Mouse (Mus musculus) limb, embryonic 13.5 days (tissue): ENCODE results near the gene Pms2. TPM values are rescaled to one million over a fixed set of nuclear protein-coding genes. Genes with fewer than 3 reads are reported as not detected.
A peak's percentile ranks its signal among the peaks of the same experiment; 100 is the strongest.

Experiments used
- ATAC-seq: fragments of 200-750 bp; cut with Nextera tagmentation; 2 replicates; pipeline ENCODE4 v1.8.0; 2017; ENCODE audit warnings: low read depth, moderate number of reproducible peaks, moderate TSS enrichment; ENCODE audit not compliant: low FRiP score
- H3K27ac ChIP-seq: fragments of 300-500 bp; sonication (generic); 2 replicates; pipeline ENCODE4 v1.5.1; 2015; ENCODE audit warnings: inconsistent platforms, mild to moderate bottlenecking, moderate library complexity
- H3K27me3 ChIP-seq: fragments of 300-500 bp; sonication (generic); 2 replicates; pipeline ENCODE4 v1.6.1; 2015; ENCODE audit warnings: mild to moderate bottlenecking, inconsistent platforms
- H3K36me3 ChIP-seq: fragments of 300-500 bp; sonication (generic); 2 replicates; pipeline ENCODE4 v1.6.1; 2015; ENCODE audit warnings: inconsistent platforms, mild to moderate bottlenecking, moderate library complexity
- H3K4me1 ChIP-seq: fragments of 300-500 bp; sonication (generic); 2 replicates; pipeline ENCODE4 v1.6.1; 2015; ENCODE audit warnings: inconsistent platforms
- H3K4me2 ChIP-seq: fragments of 300-500 bp; sonication (generic); replicated peaks from 2 replicates; pipeline ENCODE4 v1.6.1; 2015; ENCODE audit warnings: inconsistent platforms, mild to moderate bottlenecking, moderate library complexity
- H3K4me3 ChIP-seq: fragments of 300-500 bp; sonication (generic); 2 replicates; pipeline ENCODE4 v1.5.1; 2015; ENCODE audit warnings: moderate library complexity, mild to moderate bottlenecking, inconsistent platforms
- H3K9ac ChIP-seq: fragments of 300-500 bp; sonication (generic); 2 replicates; pipeline ENCODE4 v1.6.1; 2015; ENCODE audit warnings: mild to moderate bottlenecking, inconsistent platforms
- H3K9me3 ChIP-seq: fragments of 300-500 bp; sonication (generic); 2 replicates; pipeline ENCODE4 v1.6.1; 2016; ENCODE audit warnings: inconsistent platforms
- WGBS: fragments of 180-500 bp; shearing (Covaris S2); methylation state at CpG from one replicate; pipeline ENCODE4 v1.1.7; 2015; 5-methylcytosine and 5-hydroxymethylcytosine counted together
- polyA plus RNA-seq: library from polyadenylated mRNA; unstranded; fragments of >200 nt; fragmentation: Nextera tagmentation; extraction: Ambion mirVana; gene quantifications from 2 replicates; pipeline ENCODE4 v1.2.1, GENCODE M21; 2015

The Pms2 gene
- polyA plus RNA-seq, 1 experiment from 2014 or later, result 35.8 TPM

- no peak overlapping the region for H3K9ac ChIP-seq
- H3K27ac ChIP-seq, result no peak overlapping the region
- no peaks in the 10 kb centered on the region for H3K27me3 ChIP-seq
- H3K4me2 ChIP-seq, result no peak overlapping the region
- no peak overlapping the region for H3K4me3 ChIP-seq
- no peak for ATAC-seq
- no peaks in the 10 kb centered on the region for H3K4me1 ChIP-seq
- 85% methylated on average over 9 of the region's 9 CpGs for WGBS
- no peaks in the 10 kb centered on the region for H3K9me3 ChIP-seq
- H3K36me3 ChIP-seq, result peaks cover 9% of the 10 kb centered on the region
Measured at GRCm38 (mm10) chr5:143936156-143936555, 26.4 kb downstream of the Pms2 start.

- no peaks in the 10 kb centered on the region for H3K4me1 ChIP-seq
- ATAC-seq, result no peak
- no peaks in the 10 kb centered on the region for H3K36me3 ChIP-seq
- no peaks in the 10 kb centered on the region for H3K9me3 ChIP-seq
- H3K27me3 ChIP-seq, result no peaks in the 10 kb centered on the region
- no peak overlapping the region for H3K27ac ChIP-seq
- no peak overlapping the region for H3K9ac ChIP-seq
- 21% methylated on average over 10 of the region's 10 CpGs for WGBS
- no peak overlapping the region for H3K4me3 ChIP-seq
- H3K4me2 ChIP-seq, result peak overlapping the region; percentile 19; the same call in 1 of the 2 replicates
Measured at GRCm38 (mm10) chr5:143941588-143941987, 31.8 kb downstream of the Pms2 start.

- Histone ChIP-seq H3K27me3 (no peaks in the 10 kb centered on the region), H3K9me3 (no peaks in the 10 kb centered on the region), H3K4me3 (no peak overlapping the region), H3K27ac (no peak overlapping the region), H3K4me1 (no peaks in the 10 kb centered on the region), H3K9ac (no peak overlapping the region), H3K4me2 (no peak overlapping the region), H3K36me3 (no peaks in the 10 kb centered on the region)
- no peak for ATAC-seq
- 85% methylated on average over 14 of the region's 14 CpGs for WGBS
Measured at GRCm38 (mm10) chr5:143943231-143944125, 33.7 kb downstream of the Pms2 start.

- no peak overlapping the region for H3K4me3 ChIP-seq
- H3K4me1 ChIP-seq, result no peaks in the 10 kb centered on the region
- ATAC-seq, result no peak
- H3K27me3 ChIP-seq, result no peaks in the 10 kb centered on the region
- no peaks in the 10 kb centered on the region for H3K9me3 ChIP-seq
- H3K36me3 ChIP-seq, result no peaks in the 10 kb centered on the region
- H3K4me2 ChIP-seq, result no peak overlapping the region
- H3K9ac ChIP-seq, result no peak overlapping the region
- H3K27ac ChIP-seq, result no peak overlapping the region
- 82% methylated on average over 12 of the region's 12 CpGs for WGBS
Measured at GRCm38 (mm10) chr5:143948361-143948760, 38.6 kb downstream of the Pms2 start.

GRCm38 (mm10) chr5:143950016-143950415 lies 40.3 kb downstream of the Pms2 start:
- Histone ChIP-seq H3K36me3 (no peaks in the 10 kb centered on the region), H3K4me1 (no peaks in the 10 kb centered on the region), H3K4me3 (no peak overlapping the region), H3K9ac (no peak overlapping the region), H3K27me3 (no peaks in the 10 kb centered on the region), H3K27ac (no peak overlapping the region), H3K4me2 (no peak overlapping the region), H3K9me3 (no peaks in the 10 kb centered on the region)
- ATAC-seq, result no peak
- WGBS, result 32% methylated on average over 5 of the region's 5 CpGs

- Histone ChIP-seq H3K4me3 (no peak overlapping the region), H3K36me3 (no peaks in the 10 kb centered on the region; the same call in 1 of the 2 replicates), H3K4me2 (no peak overlapping the region), H3K4me1 (no peaks in the 10 kb centered on the region), H3K9me3 (peaks cover 8% of the 10 kb centered on the region; the same call in 1 of the 2 replicates), H3K9ac (no peak overlapping the region), H3K27me3 (no peaks in the 10 kb centered on the region), H3K27ac (no peak overlapping the region)
- no peak for ATAC-seq
- WGBS, result 96% methylated on average over 6 of the region's 6 CpGs
Measured at GRCm38 (mm10) chr5:143957101-143957500, 47.3 kb downstream of the Pms2 start.

GRCm38 (mm10) chr5:143959551-143959950 lies 49.8 kb downstream of the Pms2 start:
- H3K4me2 ChIP-seq, result no peak overlapping the region
- no peak overlapping the region for H3K4me3 ChIP-seq
- no peaks in the 10 kb centered on the region; the same call in 1 of the 2 replicates for H3K36me3 ChIP-seq
- 92% methylated on average over 11 of the region's 11 CpGs for WGBS
- H3K27me3 ChIP-seq, result no peaks in the 10 kb centered on the region
- no peak overlapping the region for H3K27ac ChIP-seq
- ATAC-seq, result no peak
- H3K9ac ChIP-seq, result no peak overlapping the region
- H3K4me1 ChIP-seq, result no peaks in the 10 kb centered on the region
- peaks cover 8% of the 10 kb centered on the region; the same call in 1 of the 2 replicates for H3K9me3 ChIP-seq

GRCm38 (mm10) chr5:143961176-143961575 lies 51.4 kb downstream of the Pms2 start:
- no peak overlapping the region for H3K4me2 ChIP-seq
- no peak overlapping the region for H3K4me3 ChIP-seq
- H3K27ac ChIP-seq, result no peak overlapping the region
- ATAC-seq, result no peak
- H3K27me3 ChIP-seq, result no peaks in the 10 kb centered on the region
- WGBS, result 90% methylated on average over 8 of the region's 8 CpGs
- H3K36me3 ChIP-seq, result no peaks in the 10 kb centered on the region; the same call in 1 of the 2 replicates
- H3K4me1 ChIP-seq, result no peaks in the 10 kb centered on the region
- H3K9me3 ChIP-seq, result peaks cover 8% of the 10 kb centered on the region; the same call in 1 of the 2 replicates
- no peak overlapping the region for H3K9ac ChIP-seq

- no peaks in the 10 kb centered on the region for H3K9me3 ChIP-seq
- H3K9ac ChIP-seq, result no peak overlapping the region
- H3K27ac ChIP-seq, result no peak overlapping the region
- no peaks in the 10 kb centered on the region for H3K36me3 ChIP-seq
- H3K4me3 ChIP-seq, result no peak overlapping the region
- no peaks in the 10 kb centered on the region for H3K4me1 ChIP-seq
- 83% methylated on average over 12 of the region's 12 CpGs for WGBS
- no peak for ATAC-seq
- H3K4me2 ChIP-seq, result no peak overlapping the region
- no peaks in the 10 kb centered on the region for H3K27me3 ChIP-seq
Measured at GRCm38 (mm10) chr5:143965586-143966345, 56.0 kb downstream of the Pms2 start.

- 87% methylated on average over 12 of the region's 12 CpGs for WGBS
- Histone ChIP-seq H3K9ac (no peak overlapping the region), H3K4me2 (no peak overlapping the region), H3K27me3 (no peaks in the 10 kb centered on the region), H3K4me3 (no peak overlapping the region), H3K9me3 (no peaks in the 10 kb centered on the region), H3K4me1 (no peaks in the 10 kb centered on the region), H3K27ac (no peak overlapping the region), H3K36me3 (no peaks in the 10 kb centered on the region)
- ATAC-seq, result no peak
Measured at GRCm38 (mm10) chr5:143966671-143967070, 56.9 kb downstream of the Pms2 start.

- H3K9ac ChIP-seq, result no peak overlapping the region
- H3K27ac ChIP-seq, result no peak overlapping the region
- H3K4me2 ChIP-seq, result no peak overlapping the region
- no peak for ATAC-seq
- H3K9me3 ChIP-seq, result no peaks in the 10 kb centered on the region
- WGBS, result 62% methylated on average over 3 of the region's 3 CpGs
- no peaks in the 10 kb centered on the region for H3K4me1 ChIP-seq
- H3K36me3 ChIP-seq, result no peaks in the 10 kb centered on the region
- H3K4me3 ChIP-seq, result no peak overlapping the region
- no peaks in the 10 kb centered on the region for H3K27me3 ChIP-seq
Measured at GRCm38 (mm10) chr5:143972628-143973027, 62.9 kb downstream of the Pms2 start.

- Histone ChIP-seq H3K27me3 (no peaks in the 10 kb centered on the region), H3K9me3 (no peaks in the 10 kb centered on the region), H3K36me3 (no peaks in the 10 kb centered on the region), H3K4me3 (no peak overlapping the region), H3K4me1 (no peaks in the 10 kb centered on the region), H3K9ac (no peak overlapping the region), H3K27ac (no peak overlapping the region), H3K4me2 (no peak overlapping the region)
- ATAC-seq, result peak; percentile 39
- WGBS, result 45% methylated on average over 4 of the region's 4 CpGs
Measured at GRCm38 (mm10) chr5:143974931-143975630, 65.3 kb downstream of the Pms2 start.
